Mouse (Mus musculus) gastrocnemius, adult 18-20 months (tissue): ENCODE results near the gene Atp5s. TPM values are rescaled to one million over a fixed set of nuclear protein-coding genes. Genes with fewer than 3 reads are reported as not detected.

Source experiments
- DNase-seq: peaks from one replicate; pipeline ENCODE4 v3.0.0; 2021; ENCODE audit warnings: low spot score
- long read RNA-seq, 2 experiments: library from polyadenylated mRNA; stranded (forward); transcript quantifications; one replicate each; pipeline ENCODE4 v2.0.0; 2021
- total RNA-seq, 2 experiments: library from RNA; stranded (reverse); gene quantifications; 2 replicates each; pipeline ENCODE4 v1.2.3; 2021

Gene Atp5s
- total RNA-seq = 10 to 100 TPM; 20.1 to 23.3 TPM
- long read RNA-seq, experiment 1, transcript Atp5s-204 (6 exons, 1,599 nt) = minor isoform, 6 of 26 reads
- long read RNA-seq, experiment 1, transcript Atp5s-201 (5 exons, 1,485 nt) = major isoform, 10 of 26 reads
- long read RNA-seq, experiment 1, partial matches to known transcripts = 8 of 26 reads
- long read RNA-seq, experiment 1, other reads (novel, unspliced or antisense) = 2 of 26 reads
- long read RNA-seq, experiment 2, partial matches to known transcripts = 4 of 17 reads
- long read RNA-seq, experiment 2, other reads (novel, unspliced or antisense) = 6 of 17 reads

- DNase-seq = peak; percentile 98
Observed at GRCm38 (mm10) chr12:69724711-69725460, at the start of gene Atp5s, which contains the start of gene L2hgdh. Atp5s (plus strand) TSS chr12:69724950. L2hgdh (minus strand) TSS chr12:69724873.

GRCm38 (mm10) chr12:69676157-69676556 lies 48.6 kb upstream of the Atp5s start:
- no peak for DNase-seq

GRCm38 (mm10) chr12:69680635-69681565 lies 43.9 kb upstream of the Atp5s start:
- peak; percentile 41 for DNase-seq

GRCm38 (mm10) chr12:69681566-69682061 lies 43.1 kb upstream of the Atp5s start, which contains the start of gene Sos2:
Sos2 (minus strand) TSS chr12:69681852.
- peak; percentile 46 for DNase-seq

GRCm38 (mm10) chr12:69682065-69682787 lies 42.5 kb upstream of the Atp5s start:
- peak; percentile 87 for DNase-seq

- peak; percentile 27 for DNase-seq
Observed at GRCm38 (mm10) chr12:69682788-69683419, 41.8 kb upstream of the Atp5s start.

GRCm38 (mm10) chr12:69683537-69683936 lies 41.2 kb upstream of the Atp5s start:
- peak; percentile 94 for DNase-seq

- no peak for DNase-seq
Observed at GRCm38 (mm10) chr12:69688368-69688767, 36.4 kb upstream of the Atp5s start.

- DNase-seq = no peak
Observed at GRCm38 (mm10) chr12:69689094-69689493, 35.7 kb upstream of the Atp5s start.

- no peak for DNase-seq
Observed at GRCm38 (mm10) chr12:69690714-69691113, 34.0 kb upstream of the Atp5s start.

- no peak for DNase-seq
Observed at GRCm38 (mm10) chr12:69693471-69693870, 31.3 kb upstream of the Atp5s start.

- DNase-seq = peak; percentile 62
Observed at GRCm38 (mm10) chr12:69696746-69697145, 28.0 kb upstream of the Atp5s start.

GRCm38 (mm10) chr12:69698352-69698751 lies 26.4 kb upstream of the Atp5s start:
- DNase-seq = no peak

GRCm38 (mm10) chr12:69704799-69705458 lies 19.8 kb upstream of the Atp5s start:
- no peak for DNase-seq

- DNase-seq = no peak
Observed at GRCm38 (mm10) chr12:69713628-69714027, 11.1 kb upstream of the Atp5s start.

- DNase-seq = no peak
Observed at GRCm38 (mm10) chr12:69722857-69723256, 1.9 kb upstream of the Atp5s start.

- no peak for DNase-seq
Observed at GRCm38 (mm10) chr12:69723376-69723775, 1.4 kb upstream of the Atp5s start.

- DNase-seq = no peak
Observed at GRCm38 (mm10) chr12:69724018-69724710, 586 bp upstream of the Atp5s start.

- no peak for DNase-seq
Observed at GRCm38 (mm10) chr12:69729246-69729645, 4.5 kb downstream of the Atp5s start.
